Mouse (Mus musculus): Measurements from ENCODE around the gene Adra2b. TPM values are rescaled to one million over a fixed set of nuclear protein-coding genes. Genes with fewer than 3 reads are reported as not detected.

Gene Adra2b
- total and polyA plus RNA-seq, 3 experiments: not detected

GRCm38 (mm10) chr2:127338012-127338411, 25.0 kb upstream of the Adra2b start:
- no peak overlapping the region for H3K4me3 ChIP-seq (ENCODE audit: control insufficient read depth in 1 of 2, insufficient read depth in 1 of 2, low read depth in 2 of 2, low read length in 2 of 2)

GRCm38 (mm10) chr2:127338416-127338815, 24.6 kb upstream of the Adra2b start, which contains the start of gene Astl:
Astl (plus strand) TSS chr2:127338639.
- H3K4me1 ChIP-seq (ENCODE audit: control insufficient read depth in 1 of 2, insufficient read depth in 2 of 2, low read length in 2 of 2): peaks cover 0 to 20% of the 10 kb centered on the region in 2 experiments; a peak in 3 of 4 replicates
- peaks cover 0 to 12% of the 10 kb centered on the region in 2 experiments; a peak in 2 of 4 replicates for H3K36me3 ChIP-seq (ENCODE audit: control insufficient read depth in 1 of 2, insufficient read depth in 2 of 2, low read length in 2 of 2)
- no peak within 1 kb of the TSS for H3K27ac ChIP-seq (ENCODE audit: control insufficient read depth, low read depth, low read length)
- no peak within 1 kb of the TSS for H3K4me3 ChIP-seq (ENCODE audit: control insufficient read depth in 1 of 2, insufficient read depth in 1 of 2, low read depth in 2 of 2, low read length in 2 of 2)
- no peaks in the 10 kb centered on the region; a peak in 1 of 4 replicates for H3K27me3 ChIP-seq (ENCODE audit: control insufficient read depth in 1 of 2, insufficient read depth in 2 of 2, low read length in 2 of 2)
- H3K9me3 ChIP-seq (replicated peaks; ENCODE audit: insufficient read depth, low read length): no peaks in the 10 kb centered on the region
- no peak within 1 kb of the TSS for H3K9ac ChIP-seq (ENCODE audit: control insufficient read depth, low read depth, low read length, poor library complexity, severe bottlenecking)
- H3K79me2 ChIP-seq (ENCODE audit: control insufficient read depth, insufficient read depth, low read length, poor library complexity): peaks cover 12% of the 10 kb centered on the region
- no peak for DNase-seq (ENCODE audit: low read depth, low spot score)
- TF ChIP-seq EP300 (IDR thresholded peaks at IDR 0.05; ENCODE audit: low read depth in 1 of 2, low read length in 2 of 2): no peak
- TF ChIP-seq MAFK (IDR thresholded peaks at IDR 0.05; ENCODE audit: borderline replicate concordance, low read depth, low read length): no peak
- no peak for TF ChIP-seq CHD1 (IDR thresholded peaks at IDR 0.05; ENCODE audit: low read depth, low read length)
- TF ChIP-seq UBTF (IDR thresholded peaks at IDR 0.05; ENCODE audit: borderline replicate concordance, insufficient read depth, low read depth, low read length): no peak
- TF ChIP-seq SIN3A (IDR thresholded peaks at IDR 0.05; ENCODE audit: low read length): no peak
- no peak for TF ChIP-seq TCF12 (IDR thresholded peaks at IDR 0.05; ENCODE audit: low read depth, low read length)

More at GRCm38 (mm10) chr2:127338012-127338411, 25.0 kb upstream of the Adra2b start:
- H3K36me3 ChIP-seq (ENCODE audit: control insufficient read depth in 1 of 2, insufficient read depth in 2 of 2, low read length in 2 of 2): peaks cover 0 to 12% of the 10 kb centered on the region in 2 experiments; a peak in 2 of 4 replicates
- H3K79me2 ChIP-seq (ENCODE audit: control insufficient read depth, insufficient read depth, low read length, poor library complexity): peaks cover 12% of the 10 kb centered on the region
- H3K9ac ChIP-seq (ENCODE audit: control insufficient read depth, low read depth, low read length, poor library complexity, severe bottlenecking): no peak overlapping the region
- no peak for DNase-seq (ENCODE audit: low read depth, low spot score)
- TF ChIP-seq SIN3A (IDR thresholded peaks at IDR 0.05; ENCODE audit: low read length): no peak
- TF ChIP-seq BHLHE40 (IDR thresholded peaks at IDR 0.05; ENCODE audit: borderline replicate concordance, low read depth, low read length): no peak
- no peak for TF ChIP-seq USF2 (IDR thresholded peaks at IDR 0.05; ENCODE audit: borderline replicate concordance in 1 of 2, insufficient read depth in 1 of 2, low read depth in 1 of 2, low read length in 2 of 2)
- no peak for TF ChIP-seq EP300 (IDR thresholded peaks at IDR 0.05; ENCODE audit: low read depth in 1 of 2, low read length in 2 of 2)
- TF ChIP-seq MAX (IDR thresholded peaks at IDR 0.05; ENCODE audit: low read length): no peak
- TF ChIP-seq ZC3H11A (IDR thresholded peaks at IDR 0.05; ENCODE audit: low read depth, low read length): no peak
- TF ChIP-seq MAFK (IDR thresholded peaks at IDR 0.05; ENCODE audit: borderline replicate concordance, low read depth, low read length): no peak
- TF ChIP-seq GABPA (IDR thresholded peaks at IDR 0.05; ENCODE audit: low read depth, low read length): no peak
- no peak for TF ChIP-seq POLR2AphosphoS2 (IDR thresholded peaks at IDR 0.05; ENCODE audit: low read length)
- TF ChIP-seq ELF1 (IDR thresholded peaks at IDR 0.05; ENCODE audit: low read depth, low read length): no peak
- TF ChIP-seq MXI1 (IDR thresholded peaks at IDR 0.05; ENCODE audit: low read depth, low read length): no peak
- TF ChIP-seq SMC3 (IDR thresholded peaks at IDR 0.05; ENCODE audit: low read depth, low read length): no peak
- no peak for TF ChIP-seq HCFC1 (IDR thresholded peaks at IDR 0.05; ENCODE audit: low read depth, low read length)
- TF ChIP-seq TAL1 (IDR thresholded peaks at IDR 0.05; ENCODE audit: low read length): no peak
- no peak for TF ChIP-seq USF1 (IDR thresholded peaks at IDR 0.05; ENCODE audit: low read depth, low read length)
- no peak for TF ChIP-seq RCOR1 (IDR thresholded peaks at IDR 0.05; ENCODE audit: low read depth, low read length)
- no peak for TF ChIP-seq TBP (IDR thresholded peaks at IDR 0.05; ENCODE audit: low read depth, low read length)
- no peak for TF ChIP-seq CHD1 (IDR thresholded peaks at IDR 0.05; ENCODE audit: low read depth, low read length)
- TF ChIP-seq TCF12 (IDR thresholded peaks at IDR 0.05; ENCODE audit: low read depth, low read length): no peak
- H3K27me3 ChIP-seq (ENCODE audit: control insufficient read depth in 1 of 2, insufficient read depth in 2 of 2, low read length in 2 of 2): no peaks in the 10 kb centered on the region
- H3K9me3 ChIP-seq (replicated peaks; ENCODE audit: insufficient read depth, low read length): no peaks in the 10 kb centered on the region
- H3K4me1 ChIP-seq (ENCODE audit: control insufficient read depth in 1 of 2, insufficient read depth in 2 of 2, low read length in 2 of 2): peaks cover 0 to 20% of the 10 kb centered on the region in 2 experiments; a peak in 3 of 4 replicates
- H3K27ac ChIP-seq (ENCODE audit: control insufficient read depth, low read depth, low read length): no peak overlapping the region
